ENCODE assay signal across 8 mouse cellular contexts in genomic region chr7:44547041-44547440, GRCm38 (mm10). TPM values are rescaled to one million over a fixed set of nuclear protein-coding genes. Genes with fewer than 3 reads are reported as not detected.
DNase-seq lines count a peak whose midpoint lies in the region; ATAC-seq and TF ChIP-seq lines count a peak whose summit lies in the region.

No protein-coding gene starts in this region.

- no peaks in the 10 kb centered on the region for H3K9me3 ChIP-seq in heart, embryonic 10.5 days
- peaks cover 8% of the 10 kb centered on the region; the same call in 1 of the 2 replicates for H3K9me3 ChIP-seq in limb, embryonic 12.5 days
- H3K9me3 ChIP-seq in stomach, embryonic 16.5 days (replicated peaks; ENCODE audit: control insufficient read depth, low read length), result 0 out of 2 replicates have a peak, but pooled peaks cover 4% of the 10 kb centered on the region

- no peak for TF ChIP-seq POLR2A in spleen, adult 2 months (IDR thresholded peaks at IDR 0.05; ENCODE audit: low read depth, low read length)

- peak overlapping the region; percentile 83; the same call in 1 of the 2 replicates for H3K4me3 ChIP-seq in heart, embryonic 10.5 days
- peak overlapping the region; percentile 89; the same call in 1 of the 2 replicates for H3K4me3 ChIP-seq in spleen, adult 2 months (ENCODE audit: extremely low read depth, insufficient read depth, insufficient read length)
- H3K4me3 ChIP-seq in limb, embryonic 12.5 days (replicated peaks), result peak overlapping the region; percentile 68
- H3K4me3 ChIP-seq in stomach, embryonic 16.5 days (replicated peaks; ENCODE audit: low read length), result peak overlapping the region; percentile 73

- no peak overlapping the region for H3K27ac ChIP-seq in heart, embryonic 10.5 days
- peak overlapping the region; percentile 84 for H3K27ac ChIP-seq in spleen, adult 2 months (ENCODE audit: insufficient read depth, low read length)
- H3K27ac ChIP-seq in limb, embryonic 12.5 days, result no peak overlapping the region
- no peak overlapping the region for H3K27ac ChIP-seq in stomach, embryonic 16.5 days (ENCODE audit: low read length)

- H3K27me3 ChIP-seq in heart, embryonic 10.5 days (ENCODE audit: insufficient read depth, poor library complexity, severe bottlenecking), result no peaks in the 10 kb centered on the region
- H3K27me3 ChIP-seq in spleen, adult 2 months (ENCODE audit: control insufficient read depth, insufficient read depth, low read length), result no peaks in the 10 kb centered on the region
- H3K27me3 ChIP-seq in limb, embryonic 12.5 days, result no peaks in the 10 kb centered on the region
- H3K27me3 ChIP-seq in stomach, embryonic 16.5 days (ENCODE audit: control insufficient read depth, insufficient read depth, low read length), result no peaks in the 10 kb centered on the region

- 96% methylated on average over 13 of the region's 13 CpGs for WGBS in heart, embryonic 10.5 days
- WGBS in spleen, adult 2 months, result 54% methylated on average over 13 of the region's 13 CpGs
- 96% methylated on average over 13 of the region's 13 CpGs for WGBS in limb, embryonic 12.5 days
- 88% methylated on average over 13 of the region's 13 CpGs for WGBS in stomach, embryonic 16.5 days

- no peak for TF ChIP-seq CTCF in spleen, adult 2 months (IDR thresholded peaks at IDR 0.05; ENCODE audit: extremely low read depth, insufficient read depth, insufficient read length, insufficient replicate concordance)

- DNase-seq in heart, embryonic 10.5 days (ENCODE audit: low spot score), result no peak
- no peak for DNase-seq in heart, adult 18-20 months
- DNase-seq in spleen, adult 2 months (ENCODE audit: low read depth in 1 of 2, low spot score in 2 of 2), result no peak
- no peak for DNase-seq in spleen, postnatal 36 days (ENCODE audit: low spot score in 2 of 2)
- no peak for DNase-seq in Muller cell, postnatal 12 days (ENCODE audit: inconsistent ontology term)
- no peak for DNase-seq in kidney, postnatal 14 days

- ATAC-seq in limb, embryonic 12.5 days (ENCODE audit: insufficient number of reproducible peaks, insufficient read depth, low FRiP score, low TSS enrichment, low read depth), result no peak
- no peak for ATAC-seq in stomach, embryonic 16.5 days (ENCODE audit: insufficient read depth, low FRiP score)

- peak overlapping the region; percentile 68 for H3K9ac ChIP-seq in limb, embryonic 12.5 days (replicated peaks)
- peak overlapping the region; percentile 78 for H3K9ac ChIP-seq in stomach, embryonic 16.5 days (ENCODE audit: low read length)

- peaks cover 58% of the 10 kb centered on the region for H3K36me3 ChIP-seq in heart, embryonic 10.5 days
- H3K36me3 ChIP-seq in spleen, adult 2 months (ENCODE audit: control insufficient read depth, insufficient read depth, low read length), result peaks cover 34% of the 10 kb centered on the region
- peaks cover 50% of the 10 kb centered on the region for H3K36me3 ChIP-seq in limb, embryonic 12.5 days
- H3K36me3 ChIP-seq in stomach, embryonic 16.5 days (ENCODE audit: control insufficient read depth, insufficient read depth, low read length), result peaks cover 17% of the 10 kb centered on the region; the same call in 1 of the 2 replicates

- peaks cover 14% of the 10 kb centered on the region for H3K4me1 ChIP-seq in heart, embryonic 10.5 days
- peaks cover 12% of the 10 kb centered on the region; the same call in 1 of the 2 replicates for H3K4me1 ChIP-seq in spleen, adult 2 months (ENCODE audit: control insufficient read depth, insufficient read depth, insufficient read length)
- peaks cover 13% of the 10 kb centered on the region for H3K4me1 ChIP-seq in limb, embryonic 12.5 days (replicated peaks)
- peaks cover 9% of the 10 kb centered on the region for H3K4me1 ChIP-seq in stomach, embryonic 16.5 days (ENCODE audit: control insufficient read depth, insufficient read depth, low read length)

- H3K4me2 ChIP-seq in limb, embryonic 12.5 days, result peak overlapping the region; percentile 76
- peak overlapping the region; percentile 90; the same call in 1 of the 2 replicates for H3K4me2 ChIP-seq in stomach, embryonic 16.5 days (ENCODE audit: low read depth, low read length)

RNA-seq across cellular contexts. Expression of gene Pold1, which starts 1.6 kb away (rescaled TPM):
- polyA plus RNA-seq in heart, embryonic 10.5 days (2016; fragmentation: Nextera tagmentation; extraction: Ambion mirVana), result 96.8 and 101 TPM in 2 replicates
- total RNA-seq in heart, adult 18-20 months (2021), result 10 to 100 TPM; 12.6 to 16.2 TPM
- 118 and 121 TPM in 2 replicates for polyA plus RNA-seq in spleen, adult 2 months (2012; rRNA removed)
- 132 and 140 TPM in 2 replicates for polyA plus RNA-seq in limb, embryonic 12.5 days (2016; fragmentation: Nextera tagmentation; extraction: Ambion mirVana)
- polyA plus RNA-seq in stomach, embryonic 16.5 days (2015; fragmentation: Nextera tagmentation; extraction: Ambion mirVana), result 70.3 and 72.8 TPM in 2 replicates

RNA-seq across cellular contexts. Expression of gene Nr1h2, which starts 6.7 kb away (rescaled TPM):
- polyA plus RNA-seq in heart, embryonic 10.5 days (2016; fragmentation: Nextera tagmentation; extraction: Ambion mirVana), result 59.9 and 65.3 TPM in 2 replicates
- total RNA-seq in heart, adult 18-20 months (2021), result 10 to 100 TPM; 43.9 to 47.3 TPM
- 162 and 211 TPM in 2 replicates for polyA plus RNA-seq in spleen, adult 2 months (2012; rRNA removed)
- polyA plus RNA-seq in limb, embryonic 12.5 days (2016; fragmentation: Nextera tagmentation; extraction: Ambion mirVana), result 70.7 and 72.0 TPM in 2 replicates
- 62.0 and 68.6 TPM in 2 replicates for polyA plus RNA-seq in stomach, embryonic 16.5 days (2015; fragmentation: Nextera tagmentation; extraction: Ambion mirVana)

RNA-seq across cellular contexts. Expression of gene Spib, which starts 15.2 kb away (rescaled TPM):
- polyA plus RNA-seq in heart, embryonic 10.5 days (2016; fragmentation: Nextera tagmentation; extraction: Ambion mirVana), result 0.12 and 0.15 TPM in 2 replicates
- total RNA-seq in heart, adult 18-20 months (2021), result 1 to 10 TPM in 1 of 2 experiments, under 1 TPM in 1; 0.37 to 4.8 TPM
- 285 and 365 TPM in 2 replicates for polyA plus RNA-seq in spleen, adult 2 months (2012; rRNA removed)
- polyA plus RNA-seq in limb, embryonic 12.5 days (2016; fragmentation: Nextera tagmentation; extraction: Ambion mirVana), result 0.22 and 0.34 TPM in 2 replicates
- polyA plus RNA-seq in stomach, embryonic 16.5 days (2015; fragmentation: Nextera tagmentation; extraction: Ambion mirVana), result 0.52 and 0.76 TPM in 2 replicates

RNA-seq across cellular contexts. Expression of gene Mybpc2, which starts 22.6 kb away (rescaled TPM):
- 0.21 TPM in 2 replicates for polyA plus RNA-seq in heart, embryonic 10.5 days (2016; fragmentation: Nextera tagmentation; extraction: Ambion mirVana)
- 10 to 100 TPM; 10.2 to 10.8 TPM for total RNA-seq in heart, adult 18-20 months (2021)
- 1.2 and 1.4 TPM in 2 replicates for polyA plus RNA-seq in spleen, adult 2 months (2012; rRNA removed)
- 0.09 and 0.13 TPM in 2 replicates for polyA plus RNA-seq in limb, embryonic 12.5 days (2016; fragmentation: Nextera tagmentation; extraction: Ambion mirVana)
- 0.41 and 1.8 TPM in 2 replicates for polyA plus RNA-seq in stomach, embryonic 16.5 days (2015; fragmentation: Nextera tagmentation; extraction: Ambion mirVana)

RNA-seq across cellular contexts. Expression of gene Napsa, which starts 25.1 kb away (rescaled TPM):
- 0.64 TPM in 1 of 2 replicates, not detected in the other for polyA plus RNA-seq in heart, embryonic 10.5 days (2016; fragmentation: Nextera tagmentation; extraction: Ambion mirVana)
- 1 to 10 TPM in 1 of 2 experiments, under 1 TPM in 1; 0.82 to 4.4 TPM for total RNA-seq in heart, adult 18-20 months (2021)
- polyA plus RNA-seq in spleen, adult 2 months (2012; rRNA removed), result 256 and 335 TPM in 2 replicates
- polyA plus RNA-seq in limb, embryonic 12.5 days (2016; fragmentation: Nextera tagmentation; extraction: Ambion mirVana), result 0.83 and 1.4 TPM in 2 replicates
- polyA plus RNA-seq in stomach, embryonic 16.5 days (2015; fragmentation: Nextera tagmentation; extraction: Ambion mirVana), result 3.7 and 5.4 TPM in 2 replicates

Comparison
In these comparisons a context has a peak if more than half of its experiments do, and no peak if none do; other contexts are left out.
1. RNA of gene Spib, which starts 15.2 kb away (polyA plus RNA-seq): 285 to 365 TPM in spleen, adult 2 months; 0.52 to 0.76 TPM in stomach, embryonic 16.5 days, 0.22 to 0.34 TPM in limb, embryonic 12.5 days and 0.12 to 0.15 TPM in heart, embryonic 10.5 days; every median in the first group is over 100 times any median in the second.
2. Peak in every context shown above with its lines, with median percentiles within 50 percentile points of each other: H3K4me3 ChIP-seq.